ENCODE assay signal across 10 mouse cellular contexts in the genomic region with DNA sequence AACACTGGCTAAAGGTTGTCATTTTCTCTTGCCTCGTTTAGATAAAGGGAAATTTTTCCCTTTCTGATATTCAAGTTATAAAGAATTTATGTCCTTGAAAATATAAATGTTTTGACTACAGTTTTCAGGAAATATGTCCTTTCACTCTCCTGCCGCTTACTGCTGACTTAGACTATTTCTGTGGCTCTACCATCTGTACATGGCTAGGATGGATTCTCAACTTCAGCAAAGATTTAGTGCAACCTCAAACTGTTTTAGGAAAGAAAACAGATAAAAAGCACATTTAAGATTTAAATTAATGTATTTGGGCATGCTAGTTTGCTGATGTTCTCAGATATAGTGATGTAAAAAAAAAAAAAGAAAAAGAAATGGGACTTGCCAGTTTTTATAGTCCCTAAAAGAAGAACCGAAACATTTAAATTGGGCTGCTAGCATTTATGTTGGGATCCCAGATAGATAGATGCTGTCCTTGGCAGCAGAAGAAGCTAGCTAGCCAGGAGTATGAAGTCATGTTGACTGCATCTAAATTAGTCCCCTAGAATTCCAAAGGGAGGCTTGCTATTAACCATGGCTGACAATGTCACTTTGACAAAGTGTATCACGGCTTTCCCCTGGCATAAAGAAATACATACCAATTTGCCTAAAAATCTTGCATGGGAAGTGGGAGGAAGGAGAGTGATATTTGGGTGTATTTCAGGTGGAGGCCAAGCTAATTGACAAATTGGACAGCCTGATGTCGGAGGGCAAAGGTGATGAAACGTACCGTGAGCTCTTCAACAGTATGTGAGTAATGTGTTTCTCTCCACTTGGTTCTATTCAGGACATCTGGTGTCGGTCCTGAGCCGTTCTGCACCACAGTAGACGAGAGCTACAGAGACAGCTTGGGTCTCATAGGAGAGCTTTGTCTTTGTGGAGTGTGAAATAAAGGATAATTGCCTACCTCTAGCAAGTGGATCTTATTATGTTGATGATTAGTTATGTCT.
DNase-seq lines count a peak whose midpoint lies in the region; ATAC-seq lines count a peak whose summit lies in the region.
"Had no signal": no experiment of that assay in that cellular context is flagged by ENCODE, and none has a peak within 500 bp of the region (broad histone marks: within the 10 kb centered on the region; RNA-seq: fewer than 3 reads in every experiment).

No protein-coding gene starts in this region.

- H3K9me3 ChIP-seq in heart, embryonic 10.5 days: no peaks in the 10 kb centered on the region
- H3K9me3 ChIP-seq: liver, embryonic 12.5 days; stomach, embryonic 15.5 days had no signal

- no peaks in the 10 kb centered on the region for H3K4me1 ChIP-seq in heart, embryonic 10.5 days
- H3K4me1 ChIP-seq: liver, embryonic 12.5 days; stomach, embryonic 15.5 days had no signal

- DNase-seq in heart, adult 11 months: peak; percentile 87
- no peak for DNase-seq in heart, embryonic 10.5 days (ENCODE audit: low spot score)
- peak; percentile 16 for DNase-seq in Muller cell, postnatal 12 days (ENCODE audit: inconsistent ontology term)
- peak; percentile 7 to 13 for DNase-seq in cerebellum, postnatal 14 days
- DNase-seq in kidney, adult 9 months: no peak
- no peak for DNase-seq in kidney, adult 8-10 months

- no peaks in the 10 kb centered on the region for H3K36me3 ChIP-seq in heart, embryonic 10.5 days
- H3K36me3 ChIP-seq in macrophage (ENCODE audit: inconsistent target): no peaks in the 10 kb centered on the region
- H3K36me3 ChIP-seq: liver, embryonic 12.5 days; stomach, embryonic 15.5 days had no signal

- H3K27me3 ChIP-seq in heart, embryonic 10.5 days (ENCODE audit: insufficient read depth, poor library complexity, severe bottlenecking): peaks cover 4% of the 10 kb centered on the region; the same call in 1 of the 2 replicates
- H3K27me3 ChIP-seq: stomach, embryonic 15.5 days had no signal

- H3K27ac ChIP-seq in heart, embryonic 10.5 days: no peak overlapping the region
- peak overlapping the region; percentile 66 for H3K27ac ChIP-seq in macrophage
- H3K27ac ChIP-seq: liver, embryonic 12.5 days; stomach, embryonic 15.5 days had no signal

- no peaks in the 10 kb centered on the region for H3K79me2 ChIP-seq in macrophage (ENCODE audit: inconsistent target)

- WGBS in heart, embryonic 10.5 days: 68% methylated on average over 10 of the region's 10 CpGs
- 91% methylated on average over 10 of the region's 10 CpGs for WGBS in macrophage (ENCODE audit: missing documents)

- no peak overlapping the region for H3K4me3 ChIP-seq in heart, embryonic 10.5 days
- H3K4me3 ChIP-seq in macrophage (ENCODE audit: inconsistent target): no peak overlapping the region
- H3K4me3 ChIP-seq: liver, embryonic 12.5 days; stomach, embryonic 15.5 days had no signal

- ATAC-seq in erythroblast, adult 5-6 weeks (replicated peaks; ENCODE audit: low FRiP score, poor library complexity, severe bottlenecking): no peak
- ATAC-seq: liver, embryonic 12.5 days had no signal

Comparison
In these comparisons a context has a peak if more than half of its experiments do, and no peak if none do; other contexts are left out.
1. DNase-seq: peak in heart, adult 11 months (single experiment), Muller cell, postnatal 12 days (single experiment) and cerebellum, postnatal 14 days (2 of 2); none in heart, embryonic 10.5 days (single experiment), kidney, adult 9 months (single experiment) and kidney, adult 8-10 months (0 of 2).